Mouse (Mus musculus) hindbrain, embryonic 12.5 days (tissue): Measurements from ENCODE around the gene Rpl23. TPM values are rescaled to one million over a fixed set of nuclear protein-coding genes. Genes with fewer than 3 reads are reported as not detected.

ENCODE experiments used
- ATAC-seq: fragments of 200-750 bp; cut with Nextera tagmentation; 2 replicates; pipeline ENCODE4 v1.8.0; 2017; ENCODE audit warnings: moderate TSS enrichment; ENCODE audit not compliant: low FRiP score
- H3K27ac ChIP-seq: fragments of 300-500 bp; sonication (generic); 2 replicates; pipeline ENCODE4 v1.5.1; 2016; ENCODE audit warnings: mild to moderate bottlenecking
- H3K27me3 ChIP-seq: fragments of 300-500 bp; sonication (generic); 2 replicates; pipeline ENCODE4 v1.6.1; 2016; ENCODE audit warnings: mild to moderate bottlenecking
- H3K36me3 ChIP-seq: fragments of 300-500 bp; sonication (generic); 2 replicates; pipeline ENCODE4 v1.6.1; 2016; ENCODE audit warnings: mild to moderate bottlenecking
- H3K4me1 ChIP-seq: fragments of 300-500 bp; sonication (generic); 2 replicates; pipeline ENCODE4 v1.6.1; 2016
- H3K4me2 ChIP-seq: fragments of 300-500 bp; sonication (generic); replicated peaks from 2 replicates; pipeline ENCODE4 v1.6.1; 2016; ENCODE audit warnings: mild to moderate bottlenecking
- H3K4me3 ChIP-seq: fragments of 300-500 bp; sonication (generic); 2 replicates; pipeline ENCODE4 v1.5.1; 2016; ENCODE audit warnings: mild to moderate bottlenecking
- H3K9ac ChIP-seq: fragments of 300-500 bp; sonication (generic); 2 replicates; pipeline ENCODE4 v1.6.1; 2016; ENCODE audit warnings: mild to moderate bottlenecking, moderate library complexity
- H3K9me3 ChIP-seq: fragments of 300-500 bp; sonication (generic); replicated peaks from 2 replicates; pipeline ENCODE4 v1.6.1; 2016; ENCODE audit warnings: mild to moderate bottlenecking
- WGBS: fragments of 180-500 bp; shearing (Covaris S2); methylation state at CpG from one replicate; pipeline ENCODE4 v1.1.7; 2016; 5-methylcytosine and 5-hydroxymethylcytosine counted together
- microRNA-seq: library from miRNA; unstranded; fragments of <30 nt; microRNA quantifications from one replicate; pipeline ENCODE4, GENCODE M21; 2017
- polyA plus RNA-seq: library from polyadenylated mRNA; unstranded; fragments of >200 nt; fragmentation: Nextera tagmentation; extraction: Ambion mirVana; gene quantifications from 2 replicates; pipeline ENCODE4 v1.2.1, GENCODE M21; 2016

The Rpl23 gene
- polyA plus RNA-seq, 1 experiment from 2014 or later: 376 TPM

DNA sequence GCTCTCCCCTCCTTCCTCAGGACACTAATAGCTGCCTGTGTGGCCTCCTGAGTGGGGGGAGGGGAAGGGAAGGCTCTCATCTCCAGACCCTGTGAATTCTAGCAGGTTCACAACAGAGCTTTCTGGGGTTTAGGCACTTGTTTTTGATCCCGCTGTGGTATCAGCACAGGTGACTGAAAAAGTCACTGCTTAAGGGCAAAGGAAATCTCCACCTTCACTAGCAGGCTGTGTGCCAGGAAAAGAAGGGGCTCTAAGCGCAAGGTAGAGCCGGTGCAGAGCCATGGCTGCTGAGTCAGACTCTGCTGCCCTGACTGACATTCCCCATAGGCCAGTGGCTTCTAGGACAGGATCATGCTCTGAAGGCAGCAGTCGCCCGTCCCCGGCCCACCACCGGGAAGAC lies 53.5 kb downstream of the Rpl23 start:
- 85% methylated on average over 7 of the region's 7 CpGs for WGBS
- Histone ChIP-seq H3K4me2 (no peak overlapping the region), H3K27ac (no peak overlapping the region), H3K4me3 (no peak overlapping the region), H3K4me1 (peaks cover 3% of the 10 kb centered on the region; the same call in 1 of the 2 replicates), H3K9ac (no peak overlapping the region), H3K9me3 (no peaks in the 10 kb centered on the region), H3K36me3 (peaks cover 83% of the 10 kb centered on the region), H3K27me3 (no peaks in the 10 kb centered on the region)
- no peak for ATAC-seq

DNA sequence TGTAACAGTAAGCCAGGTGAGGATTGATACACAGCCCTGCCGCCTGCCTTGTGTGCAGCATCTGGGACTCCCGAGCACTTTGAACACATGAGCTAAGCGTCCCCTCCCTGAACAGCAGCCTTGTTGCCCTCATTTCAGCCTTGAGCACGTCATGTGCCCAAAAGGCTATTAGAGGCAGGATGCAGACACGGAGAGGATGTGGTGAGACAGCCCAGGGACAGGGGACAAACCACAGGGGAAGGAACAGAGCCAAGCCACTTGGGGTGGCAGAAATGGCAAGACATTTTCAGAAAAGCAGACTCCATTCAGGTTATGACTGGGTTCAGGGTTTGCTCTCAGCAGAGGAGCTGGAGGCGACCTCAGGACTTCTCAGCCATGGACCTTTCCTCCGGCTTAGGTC lies 53.9 kb downstream of the Rpl23 start:
- Histone ChIP-seq H3K36me3 (peaks cover 87% of the 10 kb centered on the region), H3K9me3 (no peaks in the 10 kb centered on the region), H3K27ac (no peak overlapping the region), H3K4me3 (no peak overlapping the region), H3K4me2 (no peak overlapping the region), H3K27me3 (no peaks in the 10 kb centered on the region), H3K4me1 (no peaks in the 10 kb centered on the region; the same call in 1 of the 2 replicates), H3K9ac (no peak overlapping the region)
- WGBS: 79% methylated on average over 7 of the region's 7 CpGs
- ATAC-seq: no peak

Small RNAs within 50 kb of the gene (microRNA-seq; reads per million reads assigned to microRNA genes)
- gene Mir8102: not detected

Other genes with a start within 250 kb of the Rpl23 start
- gene Srcin1, start 206.3 kb downstream of the Rpl23 start, polyA plus RNA-seq: 6.3 and 6.7 TPM in 2 replicates
- 11.2 and 11.7 TPM in 2 replicates for gene Epop, start 152.7 kb downstream of the Rpl23 start, polyA plus RNA-seq
- 2.9 and 3.5 TPM in 2 replicates for gene Mllt6, start 119.0 kb downstream of the Rpl23 start, polyA plus RNA-seq
- 14.7 and 17.1 TPM in 2 replicates for gene Cisd3, start 96.6 kb downstream of the Rpl23 start, polyA plus RNA-seq
- gene Pcgf2, start 81.9 kb downstream of the Rpl23 start, polyA plus RNA-seq: 23.3 and 24.7 TPM in 2 replicates
- gene Psmb3, start 79.0 kb downstream of the Rpl23 start, polyA plus RNA-seq: 375 and 438 TPM in 2 replicates
- gene Pip4k2b, start 37.7 kb downstream of the Rpl23 start, polyA plus RNA-seq: 2.6 and 3.4 TPM in 2 replicates
- 22.0 and 25.4 TPM in 2 replicates for gene Cwc25, start 15.9 kb downstream of the Rpl23 start, polyA plus RNA-seq
- gene 1700001P01Rik, start 6.5 kb downstream of the Rpl23 start, polyA plus RNA-seq: 0.68 and 0.98 TPM in 2 replicates
- 111 and 120 TPM in 2 replicates for gene Lasp1, start 16.6 kb upstream of the Rpl23 start, polyA plus RNA-seq
- 14.1 and 14.8 TPM in 2 replicates for gene B230217C12Rik, start 58.3 kb upstream of the Rpl23 start, polyA plus RNA-seq
- gene Fbxo47, start 101.7 kb upstream of the Rpl23 start, polyA plus RNA-seq: 0.65 and 0.82 TPM in 2 replicates
- gene Plxdc1, start 204.0 kb upstream of the Rpl23 start, polyA plus RNA-seq: 0.13 and 0.26 TPM in 2 replicates
- 5.7 and 7.0 TPM in 2 replicates for gene Arl5c, start 213.7 kb upstream of the Rpl23 start, polyA plus RNA-seq
- 39.6 and 43.5 TPM in 2 replicates for gene Cacnb1, start 240.6 kb upstream of the Rpl23 start, polyA plus RNA-seq
- gene Rpl19, start 244.3 kb upstream of the Rpl23 start, polyA plus RNA-seq: 675 and 726 TPM in 2 replicates